Comparison of ENCODE assay signal across 28 mouse cellular contexts in genomic region chr5:65711463-65711862, GRCm38 (mm10). TPM values are rescaled to one million over a fixed set of nuclear protein-coding genes. Genes with fewer than 3 reads are reported as not detected.
DNase-seq lines count a peak whose midpoint lies in the region; ATAC-seq and TF ChIP-seq lines count a peak whose summit lies in the region.
"Had no signal": no experiment of that assay in that cellular context is flagged by ENCODE, and none has a peak within 500 bp of the region (broad histone marks: within the 10 kb centered on the region; RNA-seq: fewer than 3 reads in every experiment).

No protein-coding gene starts in this region.

- TF ChIP-seq CTCF in intestine, postnatal 0 days (IDR thresholded peaks at IDR 0.05; ENCODE audit: low read depth), result no peak
- no peak for TF ChIP-seq CTCF in stomach, postnatal 0 days (IDR thresholded peaks at IDR 0.05; ENCODE audit: low read depth)

- WGBS in liver, embryonic 16.5 days (ENCODE audit: insufficient replicate concordance), result 79% methylated on average over 1 of the region's 1 CpGs
- 94% methylated on average over 1 of the region's 1 CpGs for WGBS in liver, embryonic 11.5 days
- 74% methylated on average over 1 of the region's 1 CpGs for WGBS in intestine, embryonic 15.5 days
- WGBS in intestine, postnatal 0 days, result 40% methylated on average over 1 of the region's 1 CpGs
- WGBS in stomach, postnatal 0 days, result 66% methylated on average over 1 of the region's 1 CpGs

- H3K27me3 ChIP-seq in liver, embryonic 16.5 days (ENCODE audit: control insufficient read depth, insufficient read depth, low read depth, low read length), result no peaks in the 10 kb centered on the region
- no peaks in the 10 kb centered on the region for H3K27me3 ChIP-seq in liver, embryonic 11.5 days (replicated peaks; ENCODE audit: control insufficient read depth, insufficient read depth, low read length)
- H3K27me3 ChIP-seq in intestine, embryonic 15.5 days (replicated peaks), result no peaks in the 10 kb centered on the region
- H3K27me3 ChIP-seq in intestine, postnatal 0 days (replicated peaks; ENCODE audit: control insufficient read depth, insufficient read depth, low read length), result no peaks in the 10 kb centered on the region
- H3K27me3 ChIP-seq in stomach, postnatal 0 days (ENCODE audit: control insufficient read depth, insufficient read depth, low read length), result no peaks in the 10 kb centered on the region
- H3K27me3 ChIP-seq: embryonic facial prominence, embryonic 13.5 days; forebrain, embryonic 12.5 days; forebrain, embryonic 15.5 days; heart, embryonic 12.5 days; heart, embryonic 15.5 days had no signal

- peak; percentile 9; the same call in 1 of the 2 replicates for ATAC-seq in liver, embryonic 16.5 days (ENCODE audit: low read depth)
- ATAC-seq in liver, embryonic 11.5 days (replicated peaks; ENCODE audit: low FRiP score), result no peak
- peak; percentile 89 for ATAC-seq in intestine, embryonic 15.5 days
- ATAC-seq in intestine, postnatal 0 days, result peak; percentile 78
- peak; percentile 85 for ATAC-seq in stomach, postnatal 0 days (ENCODE audit: low FRiP score, low TSS enrichment)
- ATAC-seq: CD4-positive, CD25-positive, alpha-beta regulatory T cell, adult 4 months; forebrain, embryonic 15.5 days; hindbrain, postnatal 0 days had no signal

- no peaks in the 10 kb centered on the region for H3K36me3 ChIP-seq in liver, embryonic 16.5 days (ENCODE audit: control insufficient read depth, insufficient read depth)
- H3K36me3 ChIP-seq in liver, embryonic 11.5 days (ENCODE audit: control insufficient read depth, insufficient read depth, low read length), result no peaks in the 10 kb centered on the region
- no peaks in the 10 kb centered on the region for H3K36me3 ChIP-seq in intestine, embryonic 15.5 days
- H3K36me3 ChIP-seq in intestine, postnatal 0 days (ENCODE audit: control insufficient read depth, insufficient read depth), result no peaks in the 10 kb centered on the region
- H3K36me3 ChIP-seq in stomach, postnatal 0 days (ENCODE audit: control insufficient read depth, insufficient read depth, low read length), result no peaks in the 10 kb centered on the region
- H3K36me3 ChIP-seq: embryonic facial prominence, embryonic 10.5 days; embryonic facial prominence, embryonic 13.5 days; forebrain, embryonic 12.5 days; forebrain, embryonic 15.5 days; heart, embryonic 12.5 days; heart, embryonic 15.5 days; hindbrain, embryonic 10.5 days had no signal

- no peak overlapping the region for H3K4me2 ChIP-seq in liver, embryonic 16.5 days (ENCODE audit: low read depth, low read length)
- H3K4me2 ChIP-seq in liver, embryonic 11.5 days, result no peak overlapping the region
- H3K4me2 ChIP-seq in intestine, embryonic 15.5 days (replicated peaks), result no peak overlapping the region
- H3K4me2 ChIP-seq in intestine, postnatal 0 days (replicated peaks; ENCODE audit: low read depth), result no peak overlapping the region
- H3K4me2 ChIP-seq in stomach, postnatal 0 days (replicated peaks; ENCODE audit: low read depth), result no peak overlapping the region
- H3K4me2 ChIP-seq: embryonic facial prominence, embryonic 13.5 days; forebrain, embryonic 12.5 days; forebrain, embryonic 15.5 days; heart, embryonic 12.5 days; heart, embryonic 15.5 days; hindbrain, embryonic 14.5 days had no signal

- no peak for DNase-seq in liver, embryonic 11.5 days (ENCODE audit: low spot score)
- DNase-seq in stomach, postnatal 0 days (ENCODE audit: low spot score), result peak; percentile 58
- DNase-seq in left cerebral cortex, adult 11 months (ENCODE audit: low spot score), result no peak
- no peak for DNase-seq in kidney, adult 18-20 months
- DNase-seq: adrenal gland, adult 2 months; adrenal gland, postnatal 14 days; cerebellum, adult 11 months; cerebellum, adult 2 months; cerebellum, postnatal 10 days; cerebellum, postnatal 36 days; embryo, embryonic 11 days; gastrocnemius, postnatal 25 days; heart, postnatal 10 days; heart, postnatal 36 days had no signal

- no peaks in the 10 kb centered on the region for H3K9me3 ChIP-seq in liver, embryonic 16.5 days (replicated peaks; ENCODE audit: control insufficient read depth, low read length)
- H3K9me3 ChIP-seq in liver, embryonic 11.5 days (ENCODE audit: control insufficient read depth, low read length), result no peaks in the 10 kb centered on the region
- H3K9me3 ChIP-seq in intestine, embryonic 15.5 days, result no peaks in the 10 kb centered on the region
- no peaks in the 10 kb centered on the region for H3K9me3 ChIP-seq in intestine, postnatal 0 days (ENCODE audit: control insufficient read depth)
- no peaks in the 10 kb centered on the region for H3K9me3 ChIP-seq in stomach, postnatal 0 days (ENCODE audit: control insufficient read depth, low read length)
- H3K9me3 ChIP-seq: embryonic facial prominence, embryonic 10.5 days; embryonic facial prominence, embryonic 13.5 days; forebrain, embryonic 12.5 days; forebrain, embryonic 15.5 days; heart, embryonic 12.5 days; heart, embryonic 15.5 days; hindbrain, embryonic 10.5 days had no signal

- no peak overlapping the region for H3K9ac ChIP-seq in liver, embryonic 16.5 days (ENCODE audit: low read depth, low read length)
- no peak overlapping the region for H3K9ac ChIP-seq in liver, embryonic 11.5 days (ENCODE audit: low read depth, low read length)
- H3K9ac ChIP-seq in intestine, embryonic 15.5 days, result no peak overlapping the region
- no peak overlapping the region for H3K9ac ChIP-seq in intestine, postnatal 0 days (ENCODE audit: low read depth, low read length)
- H3K9ac ChIP-seq in stomach, postnatal 0 days (ENCODE audit: low read length), result no peak overlapping the region
- H3K9ac ChIP-seq: embryonic facial prominence, embryonic 13.5 days; forebrain, embryonic 12.5 days; forebrain, embryonic 15.5 days; heart, embryonic 12.5 days; heart, embryonic 15.5 days; hindbrain, embryonic 14.5 days had no signal

- no peaks in the 10 kb centered on the region for H3K4me1 ChIP-seq in liver, embryonic 16.5 days (ENCODE audit: control insufficient read depth, low read depth, low read length)
- no peaks in the 10 kb centered on the region for H3K4me1 ChIP-seq in liver, embryonic 11.5 days (replicated peaks; ENCODE audit: control insufficient read depth, insufficient read depth, low read length)
- no peaks in the 10 kb centered on the region for H3K4me1 ChIP-seq in intestine, embryonic 15.5 days (replicated peaks)
- H3K4me1 ChIP-seq in intestine, postnatal 0 days (replicated peaks; ENCODE audit: control insufficient read depth, insufficient read depth, low read length), result no peaks in the 10 kb centered on the region
- no peaks in the 10 kb centered on the region for H3K4me1 ChIP-seq in stomach, postnatal 0 days (replicated peaks; ENCODE audit: control insufficient read depth, insufficient read depth)
- H3K4me1 ChIP-seq: embryonic facial prominence, embryonic 10.5 days; embryonic facial prominence, embryonic 13.5 days; forebrain, embryonic 12.5 days; forebrain, embryonic 15.5 days; heart, embryonic 12.5 days; heart, embryonic 15.5 days; hindbrain, embryonic 10.5 days had no signal

- H3K4me3 ChIP-seq in liver, embryonic 16.5 days (ENCODE audit: low read depth, low read length), result no peak overlapping the region
- H3K4me3 ChIP-seq in liver, embryonic 11.5 days (ENCODE audit: low read depth, low read length), result no peak overlapping the region
- no peak overlapping the region for H3K4me3 ChIP-seq in intestine, embryonic 15.5 days (replicated peaks)
- H3K4me3 ChIP-seq in intestine, postnatal 0 days (ENCODE audit: low read depth, low read length), result no peak overlapping the region
- H3K4me3 ChIP-seq in stomach, postnatal 0 days (ENCODE audit: low read depth, low read length), result no peak overlapping the region
- H3K4me3 ChIP-seq: embryonic facial prominence, embryonic 10.5 days; embryonic facial prominence, embryonic 13.5 days; erythroblast, embryonic 14.5 days; forebrain, embryonic 12.5 days; forebrain, embryonic 15.5 days; heart, embryonic 12.5 days; heart, embryonic 15.5 days; hindbrain, embryonic 10.5 days had no signal

- no peak overlapping the region for H3K27ac ChIP-seq in liver, embryonic 16.5 days (ENCODE audit: low read length)
- H3K27ac ChIP-seq in liver, embryonic 11.5 days (ENCODE audit: low read depth, low read length), result no peak overlapping the region
- no peak overlapping the region for H3K27ac ChIP-seq in intestine, embryonic 15.5 days
- H3K27ac ChIP-seq in intestine, postnatal 0 days (ENCODE audit: low read depth, low read length), result no peak overlapping the region
- H3K27ac ChIP-seq in stomach, postnatal 0 days (replicated peaks), result peak overlapping the region; percentile 53; the same call in 1 of the 2 replicates
- H3K27ac ChIP-seq: embryonic facial prominence, embryonic 10.5 days; embryonic facial prominence, embryonic 13.5 days; forebrain, embryonic 12.5 days; forebrain, embryonic 15.5 days; heart, embryonic 15.5 days; hindbrain, embryonic 10.5 days; hindbrain, embryonic 14.5 days; hindbrain, postnatal 0 days had no signal

- no peak for TF ChIP-seq EP300 in stomach, postnatal 0 days (optimal IDR thresholded peaks at IDR 0.05)

RNA-seq across cellular contexts. Expression of gene Pds5a, which starts 13.4 kb away (rescaled TPM):
- 15.7 and 17.3 TPM in 2 replicates for polyA plus RNA-seq in liver, embryonic 16.5 days (2015; fragmentation: Nextera tagmentation; extraction: Ambion mirVana)
- polyA plus RNA-seq in liver, embryonic 11.5 days (2014; fragmentation: Nextera tagmentation; extraction: Ambion mirVana), result 73.2 and 75.3 TPM in 2 replicates
- polyA plus RNA-seq in intestine, embryonic 15.5 days (2015; fragmentation: Nextera tagmentation; extraction: Ambion mirVana), result 50.2 and 54.9 TPM in 2 replicates
- 21.1 and 26.3 TPM in 2 replicates for polyA plus RNA-seq in intestine, postnatal 0 days (2015; fragmentation: Nextera tagmentation; extraction: Ambion mirVana)
- polyA plus RNA-seq in stomach, postnatal 0 days (2015; fragmentation: Nextera tagmentation; extraction: Ambion mirVana), result 16.7 and 18.1 TPM in 2 replicates

RNA-seq across cellular contexts. Expression of gene N4bp2, which starts 51.9 kb away (rescaled TPM):
- polyA plus RNA-seq in liver, embryonic 16.5 days (2015; fragmentation: Nextera tagmentation; extraction: Ambion mirVana), result 7.4 and 7.5 TPM in 2 replicates
- polyA plus RNA-seq in liver, embryonic 11.5 days (2014; fragmentation: Nextera tagmentation; extraction: Ambion mirVana), result 28.2 and 31.6 TPM in 2 replicates
- 21.5 and 25.0 TPM in 2 replicates for polyA plus RNA-seq in intestine, embryonic 15.5 days (2015; fragmentation: Nextera tagmentation; extraction: Ambion mirVana)
- polyA plus RNA-seq in intestine, postnatal 0 days (2015; fragmentation: Nextera tagmentation; extraction: Ambion mirVana), result 12.1 and 13.3 TPM in 2 replicates
- polyA plus RNA-seq in stomach, postnatal 0 days (2015; fragmentation: Nextera tagmentation; extraction: Ambion mirVana), result 5.7 and 6.0 TPM in 2 replicates
